Mouse (Mus musculus): ENCODE measurements at regions not wholly inside any gene's neighbourhood (a gene's known extent, or its start where the extent isn't known, plus 50 kb on each side); places are given as distances from the start of the nearest gene placed in this dataset.

DNA sequence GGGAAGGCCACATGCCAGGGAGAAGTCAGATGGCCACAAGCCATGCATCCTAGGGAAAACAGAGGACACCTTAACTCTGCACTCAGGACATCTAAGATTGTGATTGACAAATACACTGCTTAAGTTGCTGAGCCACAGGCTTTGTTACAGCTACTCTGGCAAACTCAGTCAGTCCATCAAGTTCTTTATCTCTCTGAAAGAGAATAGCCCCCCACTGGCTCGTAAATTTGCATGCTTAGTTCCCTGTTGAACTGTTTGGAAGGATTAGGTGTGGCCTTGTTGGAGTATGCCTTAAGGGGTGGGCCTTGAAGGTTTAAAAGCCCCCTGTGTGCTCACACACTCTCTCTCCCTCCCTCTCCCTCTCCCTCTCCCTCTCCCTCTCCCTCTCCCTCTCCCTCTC, 235.4 kb downstream of the Hlx start:
- Histone ChIP-seq H3K27me3 (replicated peaks) (no peaks in the 10 kb centered on the region), H3K9me3 (replicated peaks) (peaks cover 5% of the 10 kb centered on the region), H3K27ac (ENCODE audit: poor library complexity, severe bottlenecking) (no peak overlapping the region), H3K9ac (no peak overlapping the region), H3K4me2 (no peak overlapping the region), H3K4me1 (replicated peaks) (no peaks in the 10 kb centered on the region), H3K4me3 (no peak overlapping the region), H3K36me3 (no peaks in the 10 kb centered on the region)
- no peak for ATAC-seq (ENCODE audit: insufficient number of reproducible peaks, low FRiP score)
- WGBS, result 42% methylated on average over 1 of the region's 1 CpGs

DNA sequence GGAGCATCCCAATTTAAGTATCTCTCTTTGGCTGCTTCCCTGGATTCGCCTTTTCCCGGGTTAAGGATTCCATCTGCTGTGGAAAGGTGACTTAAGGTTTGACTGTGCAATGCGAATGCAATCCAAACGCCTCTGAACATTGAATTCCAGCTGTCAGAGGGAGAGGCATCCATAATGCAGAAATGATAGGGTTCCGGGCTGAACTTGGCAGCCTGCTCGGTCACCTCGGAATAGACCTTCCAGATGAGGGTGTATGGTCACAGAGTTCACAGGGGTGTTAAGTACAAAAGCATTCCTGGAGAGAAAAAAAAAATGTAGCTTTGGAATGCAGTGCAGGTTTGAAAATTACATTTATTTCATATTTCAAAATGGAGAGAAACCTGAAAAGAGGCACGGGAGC, 238.6 kb downstream of the Hlx start:
- Histone ChIP-seq H3K9me3 (replicated peaks) (peaks cover 5% of the 10 kb centered on the region), H3K4me2 (no peak overlapping the region), H3K27me3 (replicated peaks) (no peaks in the 10 kb centered on the region), H3K4me3 (no peak overlapping the region), H3K27ac (ENCODE audit: poor library complexity, severe bottlenecking) (no peak overlapping the region), H3K4me1 (replicated peaks) (0 out of 2 replicates have a peak, but pooled peaks cover 9% of the 10 kb centered on the region), H3K36me3 (no peaks in the 10 kb centered on the region), H3K9ac (no peak overlapping the region)
- no peak for ATAC-seq (ENCODE audit: insufficient number of reproducible peaks, low FRiP score)
- WGBS, result 70% methylated on average over 8 of the region's 8 CpGs

DNA sequence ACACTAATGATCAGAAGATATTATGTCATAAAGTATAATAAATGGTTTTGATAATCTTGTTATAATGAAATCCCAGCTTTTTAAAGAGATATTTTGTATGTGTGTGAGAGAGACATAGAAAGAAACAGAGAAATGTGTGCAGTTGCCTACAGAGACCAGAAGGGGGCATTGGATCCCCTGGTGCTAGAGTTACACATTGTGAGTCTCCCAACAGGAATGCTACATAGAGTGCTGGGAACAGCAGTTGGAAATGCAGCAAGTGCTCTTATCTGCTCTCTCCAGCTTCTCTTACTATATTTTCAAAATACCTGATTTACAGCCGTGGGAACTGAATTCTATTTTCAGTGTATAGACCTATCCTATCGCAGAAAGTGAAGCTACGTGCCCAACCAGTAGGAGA, 240.3 kb downstream of the Hlx start:
- H3K4me2 ChIP-seq, result no peak overlapping the region
- H3K4me3 ChIP-seq, result no peak overlapping the region
- H3K36me3 ChIP-seq, result no peaks in the 10 kb centered on the region
- 0 out of 2 replicates have a peak, but pooled peaks cover 9% of the 10 kb centered on the region for H3K4me1 ChIP-seq (replicated peaks)
- H3K27ac ChIP-seq (ENCODE audit: poor library complexity, severe bottlenecking), result no peak overlapping the region
- no peaks in the 10 kb centered on the region; the same call in 1 of the 2 replicates for H3K9me3 ChIP-seq (replicated peaks)
- no peak overlapping the region for H3K9ac ChIP-seq
- WGBS, result 83% methylated on average over 3 of the region's 3 CpGs
- H3K27me3 ChIP-seq (replicated peaks), result no peaks in the 10 kb centered on the region
- no peak for ATAC-seq (ENCODE audit: insufficient number of reproducible peaks, low FRiP score)

DNA sequence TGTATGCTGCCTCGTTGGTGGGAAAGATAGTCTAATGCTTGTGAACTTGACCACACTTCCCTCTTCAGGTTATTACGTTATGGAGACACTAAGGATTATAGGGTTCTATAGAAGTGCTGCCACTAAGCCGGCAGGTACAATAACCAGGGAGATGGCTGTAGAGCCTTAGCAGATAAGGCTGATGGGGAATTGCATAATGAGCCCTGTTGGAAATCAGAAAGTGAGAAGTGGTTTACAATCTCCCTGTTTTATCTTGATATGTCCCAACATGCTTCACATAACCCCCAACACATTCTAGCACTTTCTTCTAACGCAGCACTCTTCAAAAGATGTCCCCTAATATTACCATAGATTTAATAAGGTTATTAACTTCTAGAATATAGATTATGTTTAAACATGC, 241.2 kb downstream of the Hlx start:
- 61% methylated on average over 4 of the region's 4 CpGs for WGBS

DNA sequence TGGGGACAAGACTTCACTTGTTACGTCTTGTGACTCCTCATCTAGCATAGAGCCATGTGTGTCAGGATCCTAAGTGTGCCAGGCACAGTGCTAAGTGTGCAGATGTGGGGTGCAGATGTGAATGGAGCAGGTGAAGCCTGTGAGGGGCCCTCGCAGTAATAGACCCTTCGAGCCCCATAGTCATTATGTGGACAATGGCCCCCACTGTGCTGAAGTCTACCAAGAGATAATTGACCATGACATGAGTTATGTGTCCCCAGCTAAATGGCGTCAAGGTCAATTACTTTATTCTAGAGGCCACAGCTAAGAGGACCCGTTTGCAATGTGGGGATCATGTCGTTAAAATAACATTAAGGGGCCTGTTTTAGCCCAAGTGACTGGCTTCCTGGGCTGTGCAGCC, 245.0 kb downstream of the Hlx start:
- WGBS, result 66% methylated on average over 6 of the region's 6 CpGs
- no peak for ATAC-seq (ENCODE audit: insufficient number of reproducible peaks, low FRiP score)
- no peak overlapping the region for H3K9ac ChIP-seq
- no peak overlapping the region for H3K27ac ChIP-seq (ENCODE audit: poor library complexity, severe bottlenecking)
- no peaks in the 10 kb centered on the region; the same call in 1 of the 2 replicates for H3K27me3 ChIP-seq (replicated peaks)
- H3K9me3 ChIP-seq (replicated peaks), result no peaks in the 10 kb centered on the region; the same call in 1 of the 2 replicates
- H3K36me3 ChIP-seq, result no peaks in the 10 kb centered on the region
- 0 out of 2 replicates have a peak, but pooled peaks cover 9% of the 10 kb centered on the region for H3K4me1 ChIP-seq (replicated peaks)
- H3K4me2 ChIP-seq, result no peak overlapping the region
- H3K4me3 ChIP-seq, result no peak overlapping the region

More for the DNA sequence above, 241.2 kb downstream of the Hlx start:
- Histone ChIP-seq H3K27ac (ENCODE audit: poor library complexity, severe bottlenecking) (no peak overlapping the region), H3K9ac (no peak overlapping the region), H3K36me3 (no peaks in the 10 kb centered on the region), H3K4me2 (no peak overlapping the region), H3K4me3 (no peak overlapping the region), H3K27me3 (replicated peaks) (no peaks in the 10 kb centered on the region), H3K9me3 (replicated peaks) (no peaks in the 10 kb centered on the region; the same call in 1 of the 2 replicates), H3K4me1 (replicated peaks) (0 out of 2 replicates have a peak, but pooled peaks cover 9% of the 10 kb centered on the region)
- no peak for ATAC-seq (ENCODE audit: insufficient number of reproducible peaks, low FRiP score)

DNA sequence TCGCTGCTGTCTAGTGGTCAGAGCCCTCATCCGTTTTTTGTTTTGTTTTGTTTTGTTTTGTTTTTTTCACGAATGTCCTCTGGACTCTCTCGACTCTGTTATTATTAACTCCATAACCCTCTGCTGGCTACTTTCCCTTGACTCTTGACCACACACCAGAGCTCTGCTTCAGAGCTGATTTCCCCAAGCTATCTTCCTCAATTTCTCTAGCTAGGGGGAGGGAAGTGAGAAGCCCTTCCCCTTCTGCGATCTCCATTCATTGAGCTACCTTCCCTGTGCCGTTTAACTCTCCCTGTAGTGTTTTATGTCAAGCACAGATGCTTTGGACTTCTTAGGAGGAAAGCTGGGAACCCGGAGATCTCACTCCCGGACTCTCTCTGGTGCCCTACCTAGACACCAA, 247.6 kb downstream of the Hlx start:
- ATAC-seq (ENCODE audit: insufficient number of reproducible peaks, low FRiP score), result no peak
- H3K27me3 ChIP-seq (replicated peaks), result no peaks in the 10 kb centered on the region; the same call in 1 of the 2 replicates
- no peaks in the 10 kb centered on the region for H3K9me3 ChIP-seq (replicated peaks)
- 70% methylated on average over 8 of the region's 8 CpGs for WGBS
- H3K36me3 ChIP-seq, result no peaks in the 10 kb centered on the region
- H3K4me1 ChIP-seq (replicated peaks), result 0 out of 2 replicates have a peak, but pooled peaks cover 9% of the 10 kb centered on the region
- no peak overlapping the region for H3K27ac ChIP-seq (ENCODE audit: poor library complexity, severe bottlenecking)
- no peak overlapping the region for H3K4me3 ChIP-seq
- H3K9ac ChIP-seq, result no peak overlapping the region
- H3K4me2 ChIP-seq, result no peak overlapping the region

DNA sequence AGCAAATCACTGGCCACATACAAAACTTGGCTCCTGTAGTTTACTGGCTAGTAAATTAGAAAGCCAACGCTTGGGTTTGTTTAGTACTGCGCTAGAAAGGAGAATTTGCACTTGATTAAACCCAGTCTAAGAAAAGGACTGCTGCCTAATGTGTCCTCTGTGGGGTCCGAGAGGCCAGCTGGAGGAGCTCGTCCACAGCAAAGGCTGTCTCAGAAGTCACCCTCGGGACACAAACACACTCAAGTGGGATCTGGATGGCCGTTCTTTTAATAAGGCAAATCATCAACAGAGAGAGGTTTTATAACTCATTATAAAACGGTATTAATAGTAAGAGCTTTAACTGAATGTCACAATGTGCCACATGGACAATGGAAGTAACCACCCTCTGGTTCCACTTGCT, 249.0 kb downstream of the Hlx start:
- Histone ChIP-seq H3K9me3 (replicated peaks) (no peaks in the 10 kb centered on the region), H3K27me3 (replicated peaks) (no peaks in the 10 kb centered on the region; the same call in 1 of the 2 replicates), H3K4me2 (no peak overlapping the region), H3K4me3 (no peak overlapping the region), H3K27ac (ENCODE audit: poor library complexity, severe bottlenecking) (no peak overlapping the region), H3K4me1 (replicated peaks) (no peaks in the 10 kb centered on the region), H3K36me3 (no peaks in the 10 kb centered on the region), H3K9ac (no peak overlapping the region)
- no peak for ATAC-seq (ENCODE audit: insufficient number of reproducible peaks, low FRiP score)
- 77% methylated on average over 7 of the region's 7 CpGs for WGBS

DNA sequence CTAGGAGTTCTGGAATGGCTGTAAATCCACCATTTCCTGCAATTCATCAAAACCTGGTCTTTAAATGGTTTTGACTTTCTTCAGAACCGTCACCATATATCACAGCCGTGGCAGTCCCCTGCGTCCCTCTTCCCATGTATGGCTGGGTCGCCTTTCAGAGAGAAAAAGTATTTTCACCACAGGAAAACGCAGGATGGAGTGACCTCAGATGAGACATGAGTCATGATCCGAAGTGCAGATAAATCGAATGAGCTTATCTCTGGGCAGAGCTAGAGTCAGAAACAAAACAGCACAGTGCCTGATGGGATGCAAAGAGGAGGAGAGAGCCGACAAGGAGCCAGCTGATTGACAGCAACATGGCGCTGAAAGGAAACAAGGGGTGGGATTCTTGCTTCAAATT, 250.4 kb downstream of the Hlx start:
- Histone ChIP-seq H3K4me1 (replicated peaks) (no peaks in the 10 kb centered on the region), H3K4me2 (no peak overlapping the region), H3K9ac (no peak overlapping the region), H3K36me3 (no peaks in the 10 kb centered on the region), H3K4me3 (no peak overlapping the region), H3K27me3 (replicated peaks) (no peaks in the 10 kb centered on the region; the same call in 1 of the 2 replicates), H3K27ac (ENCODE audit: poor library complexity, severe bottlenecking) (no peak overlapping the region), H3K9me3 (replicated peaks) (no peaks in the 10 kb centered on the region)
- ATAC-seq (ENCODE audit: insufficient number of reproducible peaks, low FRiP score), result no peak
- 59% methylated on average over 9 of the region's 9 CpGs for WGBS

DNA sequence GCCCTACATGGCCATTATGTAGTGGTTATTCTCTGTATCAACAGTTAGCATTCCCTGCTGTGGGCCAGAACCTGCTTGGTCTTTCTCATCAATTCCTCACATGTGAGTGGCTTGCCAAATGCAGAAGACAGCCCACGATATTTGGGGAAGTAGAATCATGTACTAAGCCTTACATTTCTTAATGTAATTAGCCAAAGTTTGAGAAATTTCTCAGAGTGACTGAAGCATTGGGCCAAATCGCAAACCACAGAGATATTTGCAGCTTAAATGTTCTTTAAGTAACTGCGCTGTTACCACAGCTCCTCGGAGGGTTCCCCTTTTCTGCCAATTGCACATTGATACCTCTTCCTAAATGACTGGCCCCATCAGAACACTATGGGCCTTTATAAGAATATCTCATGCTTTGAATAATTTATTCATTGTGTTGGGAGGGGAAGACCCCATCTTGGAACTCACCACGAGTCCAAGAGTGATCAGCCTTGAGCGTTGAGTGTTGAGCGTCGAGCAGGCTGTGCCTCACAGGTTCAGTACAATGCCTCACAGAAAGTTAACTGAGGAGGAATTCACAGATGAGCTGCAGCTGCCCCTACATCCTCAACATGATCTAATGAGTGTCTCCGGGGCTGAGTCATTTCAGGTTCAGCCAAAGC, 251.7 kb downstream of the Hlx start:
- no peaks in the 10 kb centered on the region for H3K4me1 ChIP-seq (replicated peaks)
- no peaks in the 10 kb centered on the region; the same call in 1 of the 2 replicates for H3K27me3 ChIP-seq (replicated peaks)
- no peak overlapping the region for H3K9ac ChIP-seq
- H3K9me3 ChIP-seq (replicated peaks), result no peaks in the 10 kb centered on the region
- H3K36me3 ChIP-seq, result no peaks in the 10 kb centered on the region
- ATAC-seq (ENCODE audit: insufficient number of reproducible peaks, low FRiP score), result no peak
- no peak overlapping the region for H3K4me2 ChIP-seq
- H3K4me3 ChIP-seq, result no peak overlapping the region
- H3K27ac ChIP-seq (ENCODE audit: poor library complexity, severe bottlenecking), result no peak overlapping the region
- WGBS, result 84% methylated on average over 9 of the region's 9 CpGs

DNA sequence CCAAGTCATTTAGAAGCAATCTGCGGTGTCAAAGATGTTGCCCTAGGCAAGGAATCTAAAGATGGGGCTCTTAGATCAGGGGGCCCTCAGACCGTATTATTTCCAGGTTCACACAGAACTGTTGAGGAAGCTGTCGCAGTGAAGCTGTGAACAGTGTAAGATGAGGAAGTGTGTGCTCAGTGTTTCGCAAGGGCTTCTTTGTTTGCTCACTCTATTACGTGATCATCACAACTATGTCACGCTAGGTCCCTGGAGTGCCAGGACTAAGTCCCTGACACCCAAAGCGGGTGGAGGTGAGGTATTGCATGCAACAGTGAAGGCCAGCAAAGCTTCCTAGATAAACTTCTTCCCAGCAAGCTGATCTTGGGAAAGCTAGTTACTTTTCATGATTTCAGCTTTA, 254.4 kb downstream of the Hlx start:
- H3K9me3 ChIP-seq (replicated peaks), result no peaks in the 10 kb centered on the region
- no peaks in the 10 kb centered on the region for H3K27me3 ChIP-seq (replicated peaks)
- ATAC-seq (ENCODE audit: insufficient number of reproducible peaks, low FRiP score), result no peak
- no peaks in the 10 kb centered on the region for H3K36me3 ChIP-seq
- H3K4me3 ChIP-seq, result no peak overlapping the region
- H3K9ac ChIP-seq, result no peak overlapping the region
- H3K27ac ChIP-seq (ENCODE audit: poor library complexity, severe bottlenecking), result no peak overlapping the region
- 79% methylated on average over 7 of the region's 7 CpGs for WGBS
- H3K4me1 ChIP-seq (replicated peaks), result no peaks in the 10 kb centered on the region
- no peak overlapping the region for H3K4me2 ChIP-seq

DNA sequence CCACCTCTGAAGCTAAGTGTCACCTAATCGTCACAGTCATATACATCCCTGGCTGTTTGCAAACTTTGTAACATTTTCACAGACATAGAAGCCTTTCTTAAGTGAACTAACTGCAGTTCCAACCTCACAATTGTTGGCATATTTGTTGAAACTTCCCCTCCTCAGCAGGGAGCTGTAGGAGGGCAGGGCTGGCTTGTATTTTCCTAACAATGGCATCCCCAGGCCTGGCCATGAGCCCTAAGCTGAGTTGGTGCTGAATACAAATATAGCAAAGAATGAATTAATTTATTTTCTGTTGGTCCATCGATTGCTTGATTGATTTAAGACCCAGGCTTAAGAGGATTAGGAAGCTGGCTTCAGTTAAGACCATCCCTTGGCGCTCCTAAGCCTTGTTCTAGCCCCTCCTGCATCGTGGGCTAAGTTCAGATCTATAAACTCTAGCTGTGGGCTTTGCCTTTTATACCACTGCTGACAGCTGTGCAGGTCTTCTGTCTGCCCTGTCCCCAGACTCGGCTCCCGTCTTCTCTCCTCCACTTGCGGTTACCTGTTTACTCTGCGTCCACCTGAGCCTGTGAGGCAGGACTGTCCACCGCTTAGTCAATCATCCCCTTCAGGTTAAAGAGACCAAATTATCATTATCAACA, 269.8 kb downstream of the Hlx start:
- Histone ChIP-seq H3K9me3 (replicated peaks) (no peaks in the 10 kb centered on the region), H3K27me3 (replicated peaks) (no peaks in the 10 kb centered on the region), H3K4me1 (replicated peaks) (no peaks in the 10 kb centered on the region), H3K4me2 (no peak overlapping the region), H3K36me3 (no peaks in the 10 kb centered on the region), H3K27ac (ENCODE audit: poor library complexity, severe bottlenecking) (no peak overlapping the region), H3K4me3 (no peak overlapping the region), H3K9ac (no peak overlapping the region)
- ATAC-seq (ENCODE audit: insufficient number of reproducible peaks, low FRiP score), result no peak
- 77% methylated on average over 9 of the region's 9 CpGs for WGBS

Measured in heart, embryonic 12.5 days (tissue).